Mouse (Mus musculus): Measurements from ENCODE around the gene Gnai2.

DNA sequence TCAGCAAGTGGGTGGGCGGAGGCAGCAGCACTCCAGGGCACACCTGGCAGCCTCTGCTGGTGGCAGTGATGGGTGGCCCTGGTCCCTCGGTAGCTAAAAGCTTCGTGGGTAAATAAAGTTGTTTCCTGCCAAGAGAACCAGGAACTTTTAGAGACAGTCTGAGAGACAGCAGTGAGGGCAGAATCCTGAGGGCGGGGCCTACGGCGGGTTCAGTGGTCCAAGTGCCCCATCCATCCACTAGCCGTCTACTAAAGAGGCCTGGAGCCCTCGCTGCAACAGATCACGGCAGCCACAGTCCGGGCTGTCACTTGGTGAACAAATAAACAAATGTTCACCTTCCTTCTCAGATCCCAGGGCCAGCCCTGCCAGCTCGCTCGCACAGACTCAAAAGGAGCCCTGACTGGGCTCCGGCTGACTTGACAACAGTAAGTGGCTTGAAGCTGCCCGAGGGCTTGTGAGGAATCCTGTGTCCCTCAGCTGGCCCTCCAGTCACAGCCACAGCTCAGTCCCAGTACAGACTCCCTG is 5.2 kb downstream of the Gnai2 start:
- TF ChIP-seq EP300 (IDR thresholded peaks at IDR 0.05; ENCODE audit: low read depth) = no peak
- no peak for TF ChIP-seq CTCF (IDR thresholded peaks at IDR 0.05; ENCODE audit: low read depth)
